Mouse (Mus musculus): ENCODE measurements around the gene Idh3a.

Idh3a gene

DNA sequence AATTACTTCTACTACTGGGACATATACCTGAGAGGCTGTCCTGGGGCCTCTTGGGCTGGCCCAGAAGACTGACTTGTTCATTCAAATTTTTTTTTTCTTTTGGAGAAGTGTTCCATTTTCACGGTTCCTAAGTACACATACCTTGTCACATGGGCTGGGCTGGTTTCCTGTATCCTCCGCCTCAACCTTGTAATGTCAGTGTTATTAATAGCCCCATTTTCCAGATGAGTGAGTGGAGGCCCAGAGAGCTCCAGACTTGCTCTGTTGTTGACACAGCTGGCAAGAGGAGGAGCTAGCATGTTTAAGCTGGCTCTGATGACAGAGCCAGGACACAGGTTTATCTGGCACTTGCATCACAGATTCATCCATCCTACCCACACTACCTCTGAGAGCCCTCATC is 61.3 kb downstream of the Idh3a start:
- DNase-seq (ENCODE audit: low spot score in 2 of 2) = no peak

DNA sequence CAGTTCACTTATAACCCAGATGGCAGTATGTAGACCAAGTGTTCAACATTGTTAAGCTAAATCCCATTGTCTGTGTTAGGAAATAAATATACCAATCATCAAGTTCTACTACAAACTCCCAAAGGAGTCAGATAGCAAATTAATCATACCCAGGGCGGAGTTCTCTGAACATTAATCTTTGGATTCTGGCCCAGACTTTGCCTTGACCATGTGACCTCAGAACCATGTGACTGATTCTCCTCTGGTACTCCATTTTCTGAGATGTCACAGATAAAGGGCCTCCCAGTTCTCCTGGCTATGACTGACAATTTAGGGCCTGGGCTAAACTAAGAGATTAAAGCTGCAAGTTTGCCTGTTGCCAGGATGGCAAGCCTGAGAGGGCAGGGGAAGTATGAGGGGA is 63.2 kb downstream of the Idh3a start:
- DNase-seq (ENCODE audit: low spot score in 2 of 2) = no peak

DNA sequence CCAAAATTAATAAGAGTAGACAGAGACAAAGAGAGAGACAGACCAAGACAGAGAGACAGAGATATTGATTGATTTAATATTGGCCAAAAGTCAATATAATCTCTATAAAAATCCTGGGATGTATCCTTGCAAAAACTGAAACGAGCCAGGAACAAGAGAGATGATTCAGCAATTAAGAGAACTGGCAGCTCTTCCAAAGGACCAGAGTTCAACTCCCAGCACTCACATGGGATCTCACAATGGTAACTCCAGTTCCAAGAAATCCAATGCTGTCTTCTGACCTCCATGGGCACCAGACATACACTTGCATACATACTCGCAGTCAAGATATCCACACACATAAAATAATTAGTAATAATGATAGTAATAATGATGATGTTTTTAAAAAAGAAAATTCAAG is 66.6 kb downstream of the Idh3a start:
- no peak for DNase-seq (ENCODE audit: low spot score in 2 of 2)
